Mouse (Mus musculus): Measurements from ENCODE around the gene Itgal. TPM values are rescaled to one million over a fixed set of nuclear protein-coding genes. Genes with fewer than 3 reads are reported as not detected.
A peak's percentile ranks its signal among the peaks of the same experiment; 100 is the strongest.

Gene Itgal
- total RNA-seq, 2 experiments from 2014 or later, result 0.37 to 0.59 TPM

DNA sequence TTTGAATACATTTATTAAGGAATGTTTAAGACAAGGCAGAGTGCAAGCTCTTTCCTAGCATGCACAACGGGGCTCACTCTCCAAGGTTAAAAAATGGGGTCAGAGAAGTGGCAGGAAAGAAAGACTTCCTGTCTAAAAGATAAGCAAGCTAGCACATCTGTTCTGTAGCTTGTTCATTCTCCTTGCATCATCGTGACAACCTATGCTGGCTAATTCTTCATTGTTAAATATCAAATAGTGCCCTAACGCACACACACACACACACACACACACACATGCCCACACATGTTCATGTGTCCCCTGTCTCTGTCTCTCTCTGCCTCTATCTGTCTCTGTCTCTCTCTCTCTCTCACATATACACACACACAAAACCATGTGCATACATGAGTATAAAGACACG lies 14.9 kb upstream of the Itgal start:
- no peak for TF ChIP-seq CTCF (IDR thresholded peaks at IDR 0.05)
- intact Hi-C loops (cut with DNase I), result no loop called here

DNA sequence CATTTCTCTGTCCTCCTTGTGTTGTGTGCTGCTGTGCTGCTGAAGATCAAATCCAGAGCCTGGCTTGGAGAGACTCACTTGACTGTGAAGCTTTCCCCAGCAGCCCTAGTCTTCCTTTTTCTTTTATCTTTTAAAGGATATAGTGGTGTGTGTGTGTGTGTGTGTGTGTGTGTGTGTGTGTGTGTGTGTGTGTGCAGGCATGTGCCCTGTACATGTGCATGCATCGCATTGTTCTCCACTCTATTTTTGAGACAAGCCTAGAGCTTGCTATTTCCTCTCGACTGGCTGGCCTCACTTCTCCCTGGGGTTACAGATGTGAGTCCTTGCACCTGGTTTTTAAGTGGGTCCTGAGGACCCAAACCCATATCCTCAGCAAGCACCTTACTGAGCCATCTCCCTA lies 13.9 kb upstream of the Itgal start:
- intact Hi-C loops (cut with DNase I), result no loop called here
- DNase-seq (ENCODE audit: extremely low spot score in 1 of 2, low spot score in 2 of 2), result no peak
- H3K27ac ChIP-seq, result no peak overlapping the region
- H3K4me3 ChIP-seq, result no peak overlapping the region
- no peak for TF ChIP-seq CTCF (IDR thresholded peaks at IDR 0.05)

More for the DNA sequence above, 14.9 kb upstream of the Itgal start:
- DNase-seq (ENCODE audit: extremely low spot score in 1 of 2, low spot score in 2 of 2), result no peak
- H3K4me3 ChIP-seq, result no peak overlapping the region
- no peak overlapping the region for H3K27ac ChIP-seq

DNA sequence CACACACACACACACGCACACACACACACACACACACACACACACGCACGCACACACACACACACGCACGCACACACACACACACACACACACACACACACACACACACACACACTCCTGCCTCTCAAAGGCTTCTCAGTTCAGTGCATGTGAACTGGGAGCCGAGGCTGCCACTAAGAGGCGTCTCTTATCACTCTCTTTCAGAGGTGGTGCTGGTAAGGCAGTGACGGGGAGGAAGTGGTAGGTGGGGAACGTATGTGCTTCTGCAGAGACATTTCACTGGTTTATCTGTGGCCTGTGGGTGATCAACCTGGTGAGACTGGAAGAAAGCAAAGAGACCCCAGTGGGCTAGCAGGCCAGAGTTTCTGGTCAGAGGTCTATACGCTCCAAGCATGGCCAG lies 10.9 kb upstream of the Itgal start:
- intact Hi-C loops (cut with DNase I), result no loop called here
- H3K27ac ChIP-seq, result no peak overlapping the region
- no peak overlapping the region for H3K4me3 ChIP-seq
- TF ChIP-seq CTCF (IDR thresholded peaks at IDR 0.05), result no peak
- no peak for DNase-seq (ENCODE audit: extremely low spot score in 1 of 2, low spot score in 2 of 2)

DNA sequence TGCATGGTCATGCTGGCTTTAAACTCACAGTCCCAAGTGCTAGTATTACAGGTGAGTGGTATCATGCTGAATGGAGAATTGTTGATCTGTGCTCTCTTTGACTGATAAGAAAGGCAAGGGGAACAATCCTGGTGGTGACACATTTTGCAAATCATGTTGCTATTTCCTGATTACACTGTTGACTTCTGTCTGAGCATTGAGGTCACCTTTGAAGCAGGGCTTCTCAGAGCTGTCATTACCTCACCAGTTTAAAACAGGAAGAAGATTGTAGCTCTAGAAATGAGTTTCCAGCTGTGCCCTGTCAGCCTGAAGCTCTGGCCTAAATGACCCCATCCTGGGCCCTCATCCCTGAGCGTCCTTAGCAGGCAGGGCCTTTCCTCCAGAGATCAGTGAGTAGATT lies 8.1 kb upstream of the Itgal start:
- Histone ChIP-seq H3K27ac (no peak overlapping the region), H3K4me3 (no peak overlapping the region)
- intact Hi-C loops (cut with DNase I), result no loop called here
- no peak for TF ChIP-seq CTCF (IDR thresholded peaks at IDR 0.05)
- DNase-seq (ENCODE audit: extremely low spot score in 1 of 2, low spot score in 2 of 2), result no peak

DNA sequence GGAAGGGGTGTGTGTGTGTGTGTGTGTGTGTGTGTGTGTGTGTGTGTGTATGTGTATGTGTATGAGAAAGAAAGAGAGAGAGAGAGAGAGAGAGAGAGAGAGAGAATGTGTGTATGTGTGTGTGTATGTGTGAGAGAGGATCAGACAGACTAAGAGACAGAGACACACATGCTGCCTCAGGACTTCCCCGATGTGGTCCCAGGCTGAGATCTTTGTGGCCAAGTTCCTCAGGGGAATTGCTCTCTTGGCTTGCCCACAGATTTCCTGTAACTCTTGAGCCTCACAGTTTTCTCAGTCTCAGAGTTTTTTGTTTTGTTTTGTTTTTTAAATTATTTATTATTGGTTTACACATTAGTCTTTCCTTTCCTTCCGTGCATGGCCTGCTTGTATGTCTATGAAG lies 6.8 kb upstream of the Itgal start:
- DNase-seq (ENCODE audit: extremely low spot score in 1 of 2, low spot score in 2 of 2), result no peak
- no peak overlapping the region for H3K4me3 ChIP-seq
- TF ChIP-seq CTCF (IDR thresholded peaks at IDR 0.05), result no peak
- H3K27ac ChIP-seq, result no peak overlapping the region
- intact Hi-C loops (cut with DNase I), result no loop called here

DNA sequence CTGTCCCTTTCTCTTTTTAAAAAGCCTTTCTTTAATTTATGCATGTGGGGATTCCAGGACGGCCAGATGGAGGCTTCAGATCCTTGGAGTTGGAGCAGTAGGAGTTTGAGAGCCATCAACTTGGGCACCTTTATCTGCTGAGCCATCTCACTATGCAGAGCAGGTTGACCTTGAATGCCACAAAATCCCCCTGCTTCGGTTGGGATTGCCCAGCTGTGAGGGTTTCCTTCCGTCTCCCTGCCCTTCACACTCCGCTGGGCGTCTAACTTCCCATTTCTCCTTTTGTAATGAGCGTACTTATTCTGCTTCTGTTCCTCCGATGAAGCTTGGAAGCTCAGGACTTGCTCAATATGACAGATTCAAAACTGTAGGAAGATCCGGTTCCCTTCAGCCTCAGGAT lies 5.9 kb upstream of the Itgal start:
- no peak overlapping the region for H3K4me3 ChIP-seq
- DNase-seq (ENCODE audit: extremely low spot score in 1 of 2, low spot score in 2 of 2), result no peak
- intact Hi-C loops (cut with DNase I), result no loop called here
- H3K27ac ChIP-seq, result no peak overlapping the region
- TF ChIP-seq CTCF (IDR thresholded peaks at IDR 0.05), result no peak

DNA sequence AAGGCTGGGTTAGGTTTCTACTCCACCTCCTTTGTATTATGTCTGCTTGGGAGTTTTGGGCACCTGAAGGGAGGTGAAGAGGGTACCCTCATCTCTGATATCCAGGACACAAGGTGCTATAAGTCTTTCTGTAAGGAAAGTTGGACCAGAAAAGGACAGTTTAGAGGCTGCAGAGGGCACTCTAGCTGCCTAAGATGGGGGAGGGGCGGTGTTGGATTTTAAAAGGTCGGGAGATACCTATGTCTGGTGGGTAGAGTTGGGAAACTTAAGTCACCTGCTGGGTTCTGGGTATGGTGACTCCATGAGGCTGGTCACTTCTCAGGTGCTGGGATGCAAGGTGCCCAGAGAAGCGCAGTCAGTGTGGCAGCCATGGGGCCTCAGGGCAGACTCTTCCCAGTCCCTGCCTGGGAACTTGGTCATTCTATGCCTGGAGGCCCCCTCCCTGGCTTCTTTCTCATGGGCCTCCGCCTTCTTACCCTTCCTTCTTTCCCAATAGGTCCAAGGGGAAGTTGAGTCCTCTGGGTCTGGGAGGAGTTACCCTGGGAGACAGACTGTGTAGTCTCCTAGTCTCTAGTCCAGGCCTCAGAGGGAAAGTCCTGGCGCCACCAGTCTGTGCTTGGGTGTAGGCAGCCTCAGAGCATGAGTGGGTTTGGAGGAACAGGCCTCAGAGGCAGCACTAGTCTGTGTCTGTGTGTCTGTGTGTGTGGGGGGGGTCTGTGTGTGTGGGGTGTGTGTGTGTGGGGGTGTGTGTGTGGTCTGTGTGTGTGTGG lies 911 bp downstream of the Itgal start:
- no peak for DNase-seq (ENCODE audit: extremely low spot score in 1 of 2, low spot score in 2 of 2)
- intact Hi-C loops (cut with DNase I), result no loop called here
- no peak for TF ChIP-seq CTCF (IDR thresholded peaks at IDR 0.05)

DNA sequence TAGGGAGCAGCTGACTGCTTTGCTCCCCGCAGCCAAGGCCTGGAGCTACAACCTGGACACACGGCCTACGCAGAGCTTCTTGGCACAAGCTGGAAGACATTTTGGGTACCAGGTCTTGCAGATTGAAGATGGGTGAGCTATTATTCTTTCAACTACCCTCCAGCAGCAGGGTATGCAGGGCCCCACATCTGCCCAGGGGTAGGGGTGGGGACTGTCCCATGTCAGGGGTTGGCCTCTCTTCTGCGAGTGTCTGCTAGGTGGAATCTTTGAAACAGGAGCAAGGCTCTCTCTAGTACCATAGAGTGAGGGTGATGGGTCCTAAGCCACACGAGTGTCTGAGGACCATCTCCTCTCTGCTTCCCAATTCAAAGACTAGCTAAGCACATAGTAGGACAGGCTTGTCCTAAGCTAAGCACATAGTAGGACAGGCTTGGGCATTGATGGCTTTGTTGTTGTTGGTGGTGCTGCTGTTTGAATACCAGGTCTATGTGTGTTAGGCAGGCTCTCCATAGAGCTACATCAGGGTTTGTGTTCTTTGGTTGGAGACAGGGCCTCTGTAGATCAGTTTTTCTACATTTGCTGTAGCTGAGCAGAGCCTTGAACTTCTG lies 1.6 kb downstream of the Itgal start:
- intact Hi-C loops (cut with DNase I), result no loop called here
- no peak for DNase-seq (ENCODE audit: extremely low spot score in 1 of 2, low spot score in 2 of 2)
- no peak overlapping the region for H3K4me3 ChIP-seq
- no peak for TF ChIP-seq CTCF (IDR thresholded peaks at IDR 0.05)
- H3K27ac ChIP-seq, result no peak overlapping the region

More for the DNA sequence above, 911 bp downstream of the Itgal start:
- Histone ChIP-seq H3K27ac (no peak overlapping the region), H3K4me3 (no peak overlapping the region)

DNA sequence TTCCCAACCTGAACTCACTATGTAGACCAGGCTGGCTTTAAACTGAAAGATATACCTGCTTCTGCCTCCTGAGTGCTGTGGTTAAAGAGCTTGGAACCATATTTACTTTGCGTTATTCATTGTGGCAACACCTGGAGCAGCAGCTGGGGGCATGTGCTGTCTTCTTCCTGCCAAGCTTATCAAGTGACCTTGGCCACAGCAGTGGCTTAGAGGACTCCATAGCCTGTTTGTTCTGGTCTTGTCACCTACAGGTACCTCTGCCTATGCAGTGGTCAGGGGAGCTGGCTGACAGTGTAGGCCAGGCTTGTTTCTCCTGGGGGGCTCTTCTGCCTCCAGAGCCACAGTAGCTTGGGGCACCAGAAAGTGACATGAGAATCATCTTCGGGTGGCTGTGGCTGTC lies 12.4 kb downstream of the Itgal start:
- no peak for DNase-seq (ENCODE audit: extremely low spot score in 1 of 2, low spot score in 2 of 2)
- intact Hi-C loops (cut with DNase I), result loop anchor here (2.0 to 5.0 kb wide), 2 partner anchors 36 to 189 kb away; partner anchors contain the start of gene Zfp768
- no peak overlapping the region for H3K4me3 ChIP-seq
- H3K27ac ChIP-seq, result no peak overlapping the region
- TF ChIP-seq CTCF (IDR thresholded peaks at IDR 0.05), result no peak

DNA sequence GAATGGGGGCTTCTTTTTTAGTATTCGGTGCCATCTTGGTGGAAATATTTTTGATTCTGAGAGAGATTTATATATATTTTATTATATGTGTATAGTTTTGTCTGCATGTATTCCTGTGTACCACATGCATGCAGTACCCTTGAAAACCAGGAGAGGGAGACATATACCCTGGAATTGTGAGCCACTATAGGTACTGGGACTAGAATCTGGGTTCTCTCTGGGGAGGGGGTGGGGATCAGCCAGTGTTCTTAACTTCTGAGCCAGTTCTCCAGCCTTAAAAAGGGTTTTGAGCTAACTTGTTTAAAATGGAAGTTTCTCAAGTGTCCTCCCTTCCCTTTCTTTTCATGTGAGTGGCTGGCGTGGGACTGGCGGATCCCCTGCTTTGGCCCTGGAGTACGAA lies 12.8 kb downstream of the Itgal start:
- TF ChIP-seq CTCF (IDR thresholded peaks at IDR 0.05), result peak; percentile 79
- Histone ChIP-seq H3K27ac (no peak overlapping the region), H3K4me3 (no peak overlapping the region)
- intact Hi-C loops (cut with DNase I), result loop anchor here (2.0 to 5.0 kb wide), 2 partner anchors 36 to 188 kb away; partner anchors contain the start of gene Zfp768
- peak; percentile 44 to 46 for DNase-seq (ENCODE audit: extremely low spot score in 1 of 2, low spot score in 2 of 2)

DNA sequence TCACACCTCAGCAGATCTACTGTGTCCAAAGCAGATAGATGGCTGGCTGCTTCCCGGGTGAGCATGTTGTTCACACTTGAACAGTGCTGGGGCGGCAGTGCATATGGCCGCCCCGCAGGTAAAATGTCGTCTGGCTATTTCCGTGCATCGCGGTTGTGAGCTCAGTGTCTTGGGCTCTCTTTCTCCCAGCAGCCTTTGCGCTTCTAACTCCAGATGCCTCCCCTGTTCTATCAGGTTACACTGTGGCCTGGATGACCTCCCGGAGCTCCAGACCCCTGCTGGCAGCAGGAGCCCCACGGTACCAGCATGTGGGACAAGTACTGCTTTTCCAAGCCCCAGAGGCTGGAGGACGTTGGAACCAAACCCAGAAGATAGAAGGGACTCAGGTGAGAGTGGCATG lies 13.9 kb downstream of the Itgal start:
- no peak overlapping the region for H3K4me3 ChIP-seq
- TF ChIP-seq CTCF (IDR thresholded peaks at IDR 0.05), result no peak
- DNase-seq (ENCODE audit: extremely low spot score in 1 of 2, low spot score in 2 of 2), result no peak
- intact Hi-C loops (cut with DNase I), result loop anchor here (2.0 to 5.0 kb wide), 2 partner anchors 35 to 187 kb away; partner anchors contain the start of gene Zfp768
- H3K27ac ChIP-seq, result no peak overlapping the region

DNA sequence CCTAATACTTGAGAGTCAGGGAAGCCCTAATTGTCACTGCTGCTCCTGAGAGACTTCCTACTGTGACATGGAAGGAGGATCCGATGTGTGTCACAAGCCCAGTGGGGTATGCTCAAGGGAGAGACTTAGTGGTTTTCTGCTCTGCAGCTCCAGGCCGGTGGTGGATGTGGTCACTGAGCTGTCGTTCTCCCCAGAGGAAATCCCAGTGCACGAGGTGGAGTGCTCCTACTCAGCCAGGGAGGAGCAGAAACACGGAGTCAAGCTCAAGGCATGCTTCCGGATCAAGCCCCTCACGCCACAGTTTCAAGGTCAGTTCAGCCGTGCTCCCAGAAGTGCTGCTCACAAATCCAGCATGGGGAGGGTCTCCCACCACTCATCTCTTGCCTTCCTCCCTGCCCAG lies 17.9 kb downstream of the Itgal start:
- Histone ChIP-seq H3K4me3 (no peak overlapping the region), H3K27ac (no peak overlapping the region)
- no peak for DNase-seq (ENCODE audit: extremely low spot score in 1 of 2, low spot score in 2 of 2)
- intact Hi-C loops (cut with DNase I), result no loop called here
- no peak for TF ChIP-seq CTCF (IDR thresholded peaks at IDR 0.05)

DNA sequence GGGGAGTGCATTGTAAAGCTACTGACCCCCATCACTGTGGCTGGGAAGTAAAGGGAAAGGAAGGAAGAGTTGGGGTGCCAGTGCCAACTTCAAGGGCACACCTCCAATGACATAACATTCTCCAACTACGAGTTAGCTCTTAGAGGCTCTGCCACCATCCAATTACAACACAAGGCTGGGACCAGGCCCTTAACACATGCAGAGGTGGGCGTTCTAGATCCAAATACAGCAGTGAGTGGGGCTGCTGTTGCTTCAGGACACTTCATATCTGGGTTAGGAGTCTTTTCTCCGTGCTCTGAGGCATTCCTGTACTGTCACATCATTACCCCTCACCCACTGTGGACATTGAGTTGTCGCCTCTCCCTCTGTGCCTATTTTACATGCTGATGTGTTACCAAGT lies 25.0 kb downstream of the Itgal start:
- intact Hi-C loops (cut with DNase I), result no loop called here
- no peak for DNase-seq (ENCODE audit: extremely low spot score in 1 of 2, low spot score in 2 of 2)

More for the DNA sequence above, 25.0 kb downstream of the Itgal start:
- Histone ChIP-seq H3K27ac (no peak overlapping the region), H3K4me3 (no peak overlapping the region)
- no peak for TF ChIP-seq CTCF (IDR thresholded peaks at IDR 0.05)

Measured in left cerebral cortex, adult 2 months (tissue).